Mouse (Mus musculus): ENCODE measurements at regions not wholly inside any gene's neighbourhood (a gene's known extent, or its start where the extent isn't known, plus 50 kb on each side); places are given as distances from the start of the nearest gene placed in this dataset.

- no peak overlapping the region for H3K4me2 ChIP-seq (ENCODE audit: low read depth, low read length)
- WGBS, result 88% methylated on average over 4 of the region's 4 CpGs
- H3K27me3 ChIP-seq (replicated peaks; ENCODE audit: control insufficient read depth, insufficient read depth, low read length), result no peaks in the 10 kb centered on the region
- DNase-seq (ENCODE audit: low spot score) (no peak), ATAC-seq (ENCODE audit: low read depth) (no peak)
- no peak overlapping the region for H3K4me3 ChIP-seq (ENCODE audit: low read depth, low read length)
- H3K4me1 ChIP-seq (ENCODE audit: control insufficient read depth, insufficient read depth, low read length), result no peaks in the 10 kb centered on the region
- no peaks in the 10 kb centered on the region for H3K36me3 ChIP-seq (ENCODE audit: control insufficient read depth, insufficient read depth, low read length)
- no peak overlapping the region for H3K27ac ChIP-seq (replicated peaks; ENCODE audit: low read depth, low read length)
- 0 out of 2 replicates have a peak, but pooled peaks cover 4% of the 10 kb centered on the region for H3K9me3 ChIP-seq (ENCODE audit: control insufficient read depth, low read length)
- H3K9ac ChIP-seq (ENCODE audit: low read depth, low read length), result no peak overlapping the region
Observed at GRCm38 (mm10) chr14:61721302-61721701, 114.0 kb downstream of the Kcnrg start.

- no peak overlapping the region for H3K27ac ChIP-seq (replicated peaks; ENCODE audit: low read depth, low read length)
- H3K9ac ChIP-seq (ENCODE audit: low read depth, low read length), result no peak overlapping the region
- no peaks in the 10 kb centered on the region for H3K9me3 ChIP-seq (ENCODE audit: control insufficient read depth, low read length)
- peaks cover 7% of the 10 kb centered on the region; the same call in 1 of the 2 replicates for H3K4me1 ChIP-seq (ENCODE audit: control insufficient read depth, insufficient read depth, low read length)
- ATAC-seq (ENCODE audit: low read depth) (no peak), DNase-seq (ENCODE audit: low spot score) (no peak)
- H3K4me3 ChIP-seq (ENCODE audit: low read depth, low read length), result no peak overlapping the region
- H3K4me2 ChIP-seq (ENCODE audit: low read depth, low read length), result no peak overlapping the region
- no peaks in the 10 kb centered on the region for H3K27me3 ChIP-seq (replicated peaks; ENCODE audit: control insufficient read depth, insufficient read depth, low read length)
- no peaks in the 10 kb centered on the region for H3K36me3 ChIP-seq (ENCODE audit: control insufficient read depth, insufficient read depth, low read length)
- WGBS, result 83% methylated on average over 3 of the region's 3 CpGs
Observed at GRCm38 (mm10) chr14:61724942-61725341, 117.7 kb downstream of the Kcnrg start.

- Histone ChIP-seq H3K9ac (ENCODE audit: low read depth, low read length) (no peak overlapping the region), H3K27ac (replicated peaks; ENCODE audit: low read depth, low read length) (no peak overlapping the region), H3K4me1 (ENCODE audit: control insufficient read depth, insufficient read depth, low read length) (peaks cover 7% of the 10 kb centered on the region; the same call in 1 of the 2 replicates), H3K9me3 (ENCODE audit: control insufficient read depth, low read length) (no peaks in the 10 kb centered on the region), H3K4me3 (ENCODE audit: low read depth, low read length) (no peak overlapping the region), H3K36me3 (ENCODE audit: control insufficient read depth, insufficient read depth, low read length) (no peaks in the 10 kb centered on the region), H3K27me3 (replicated peaks; ENCODE audit: control insufficient read depth, insufficient read depth, low read length) (no peaks in the 10 kb centered on the region), H3K4me2 (ENCODE audit: low read depth, low read length) (no peak overlapping the region)
- DNase-seq (ENCODE audit: low spot score) (peak; percentile 62), ATAC-seq (ENCODE audit: low read depth) (0 out of 2 replicates have a peak, but pooled peaks have one; percentile 30)
- WGBS, result 26% methylated on average over 5 of the region's 5 CpGs
Observed at GRCm38 (mm10) chr14:61728562-61728961, 121.3 kb downstream of the Kcnrg start.

GRCm38 (mm10) chr14:61735541-61735940 lies 128.3 kb downstream of the Kcnrg start:
- WGBS, result 72% methylated on average over 6 of the region's 6 CpGs
- no peaks in the 10 kb centered on the region for H3K9me3 ChIP-seq (ENCODE audit: control insufficient read depth, low read length)
- no peak overlapping the region for H3K9ac ChIP-seq (ENCODE audit: low read depth, low read length)
- DNase-seq (ENCODE audit: low spot score) (no peak), ATAC-seq (ENCODE audit: low read depth) (no peak)
- peaks cover 9% of the 10 kb centered on the region for H3K4me1 ChIP-seq (ENCODE audit: control insufficient read depth, insufficient read depth, low read length)
- H3K27me3 ChIP-seq (replicated peaks; ENCODE audit: control insufficient read depth, insufficient read depth, low read length), result no peaks in the 10 kb centered on the region
- peak overlapping the region; percentile 8; the same call in 1 of the 2 replicates for H3K27ac ChIP-seq (replicated peaks; ENCODE audit: low read depth, low read length)
- no peaks in the 10 kb centered on the region for H3K36me3 ChIP-seq (ENCODE audit: control insufficient read depth, insufficient read depth, low read length)
- no peak overlapping the region for H3K4me3 ChIP-seq (ENCODE audit: low read depth, low read length)
- no peak overlapping the region for H3K4me2 ChIP-seq (ENCODE audit: low read depth, low read length)

GRCm38 (mm10) chr14:61736384-61737322 lies 129.4 kb downstream of the Kcnrg start:
- peak overlapping the region; percentile 29 for H3K27ac ChIP-seq (replicated peaks; ENCODE audit: low read depth, low read length)
- DNase-seq (ENCODE audit: low spot score) (peak; percentile 48), ATAC-seq (ENCODE audit: low read depth) (no peak)
- no peaks in the 10 kb centered on the region for H3K36me3 ChIP-seq (ENCODE audit: control insufficient read depth, insufficient read depth, low read length)
- peak overlapping the region; percentile 13; the same call in 1 of the 2 replicates for H3K4me2 ChIP-seq (ENCODE audit: low read depth, low read length)
- H3K27me3 ChIP-seq (replicated peaks; ENCODE audit: control insufficient read depth, insufficient read depth, low read length), result no peaks in the 10 kb centered on the region
- peaks cover 9% of the 10 kb centered on the region for H3K4me1 ChIP-seq (ENCODE audit: control insufficient read depth, insufficient read depth, low read length)
- 27% methylated on average over 16 of the region's 16 CpGs for whole genome bisulfite sequencing
- no peaks in the 10 kb centered on the region for H3K9me3 ChIP-seq (ENCODE audit: control insufficient read depth, low read length)
- no peak overlapping the region for H3K9ac ChIP-seq (ENCODE audit: low read depth, low read length)
- H3K4me3 ChIP-seq (ENCODE audit: low read depth, low read length), result no peak overlapping the region

- no peak for DNase-seq (ENCODE audit: low spot score)
- Histone ChIP-seq H3K4me2 (ENCODE audit: low read depth, low read length) (0 out of 2 replicates have a peak overlapping the region, but pooled peaks have one; percentile 13), H3K36me3 (ENCODE audit: control insufficient read depth, insufficient read depth, low read length) (no peaks in the 10 kb centered on the region), H3K9me3 (ENCODE audit: control insufficient read depth, low read length) (no peaks in the 10 kb centered on the region), H3K4me3 (ENCODE audit: low read depth, low read length) (no peak overlapping the region), H3K27me3 (replicated peaks; ENCODE audit: control insufficient read depth, insufficient read depth, low read length) (no peaks in the 10 kb centered on the region), H3K27ac (replicated peaks; ENCODE audit: low read depth, low read length) (peak overlapping the region; percentile 29; the same call in 1 of the 2 replicates), H3K4me1 (ENCODE audit: control insufficient read depth, insufficient read depth, low read length) (peaks cover 9% of the 10 kb centered on the region), H3K9ac (ENCODE audit: low read depth, low read length) (no peak overlapping the region)
- WGBS, result 64% methylated on average over 6 of the region's 6 CpGs
- no peak for ATAC-seq (ENCODE audit: low read depth)
Observed at GRCm38 (mm10) chr14:61737504-61738040, 130.3 kb downstream of the Kcnrg start.

- H3K27ac ChIP-seq (replicated peaks; ENCODE audit: low read depth, low read length), result no peak overlapping the region
Observed at GRCm38 (mm10) chr14:61739453-61739852, 132.2 kb downstream of the Kcnrg start.

GRCm38 (mm10) chr14:61743855-61744408 lies 136.7 kb downstream of the Kcnrg start:
- WGBS, result 46% methylated on average over 4 of the region's 4 CpGs
- H3K27me3 ChIP-seq (replicated peaks; ENCODE audit: control insufficient read depth, insufficient read depth, low read length), result no peaks in the 10 kb centered on the region
- H3K36me3 ChIP-seq (ENCODE audit: control insufficient read depth, insufficient read depth, low read length), result no peaks in the 10 kb centered on the region
- H3K4me1 ChIP-seq (ENCODE audit: control insufficient read depth, insufficient read depth, low read length), result no peaks in the 10 kb centered on the region
- no peak overlapping the region for H3K27ac ChIP-seq (replicated peaks; ENCODE audit: low read depth, low read length)
- no peak overlapping the region for H3K4me3 ChIP-seq (ENCODE audit: low read depth, low read length)
- no peak overlapping the region for H3K4me2 ChIP-seq (ENCODE audit: low read depth, low read length)
- DNase-seq (ENCODE audit: low spot score) (no peak), ATAC-seq (ENCODE audit: low read depth) (no peak)
- H3K9me3 ChIP-seq (ENCODE audit: control insufficient read depth, low read length), result no peaks in the 10 kb centered on the region
- H3K9ac ChIP-seq (ENCODE audit: low read depth, low read length), result no peak overlapping the region

More at GRCm38 (mm10) chr14:61739453-61739852, 132.2 kb downstream of the Kcnrg start:
- H3K27me3 ChIP-seq (replicated peaks; ENCODE audit: control insufficient read depth, insufficient read depth, low read length), result no peaks in the 10 kb centered on the region
- H3K4me3 ChIP-seq (ENCODE audit: low read depth, low read length), result no peak overlapping the region
- H3K9ac ChIP-seq (ENCODE audit: low read depth, low read length), result no peak overlapping the region
- DNase-seq (ENCODE audit: low spot score) (no peak), ATAC-seq (ENCODE audit: low read depth) (no peak)
- H3K4me2 ChIP-seq (ENCODE audit: low read depth, low read length), result no peak overlapping the region
- H3K4me1 ChIP-seq (ENCODE audit: control insufficient read depth, insufficient read depth, low read length), result peaks cover 9% of the 10 kb centered on the region
- 95% methylated on average over 1 of the region's 1 CpGs for whole genome bisulfite sequencing
- no peaks in the 10 kb centered on the region for H3K9me3 ChIP-seq (ENCODE audit: control insufficient read depth, low read length)
- H3K36me3 ChIP-seq (ENCODE audit: control insufficient read depth, insufficient read depth, low read length), result no peaks in the 10 kb centered on the region

Data from embryonic facial prominence, embryonic 14.5 days (tissue).